Mouse (Mus musculus): ENCODE measurements around the gene Cped1.
A peak's percentile ranks its signal among the peaks of the same experiment; 100 is the strongest.
"Not testable (repeated sequence)": the region's sequence is repeated elsewhere in the genome, so short reads cannot be mapped to it uniquely, and the experiment has no call there.

The Cped1 gene

DNA sequence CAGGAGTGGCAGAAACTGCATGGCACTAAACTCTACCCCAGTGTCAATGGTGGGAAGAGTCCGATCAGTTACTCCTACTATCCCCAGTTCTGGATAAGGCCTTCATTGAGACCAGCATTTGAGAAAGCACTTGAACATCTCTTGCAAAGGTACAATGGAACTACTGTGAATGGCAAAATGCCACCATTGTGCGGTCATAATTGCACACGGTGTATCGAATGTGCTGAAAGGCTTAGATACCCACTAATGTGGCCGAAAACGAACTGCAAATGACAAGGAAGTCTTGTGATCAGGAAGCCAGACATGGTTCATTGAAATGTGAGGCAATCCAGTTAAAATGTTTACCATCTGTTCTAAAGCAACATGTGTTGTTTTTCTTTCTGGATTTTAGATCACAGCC is 247.8 kb downstream of the Cped1 start:
- DNase-seq: no peak

DNA sequence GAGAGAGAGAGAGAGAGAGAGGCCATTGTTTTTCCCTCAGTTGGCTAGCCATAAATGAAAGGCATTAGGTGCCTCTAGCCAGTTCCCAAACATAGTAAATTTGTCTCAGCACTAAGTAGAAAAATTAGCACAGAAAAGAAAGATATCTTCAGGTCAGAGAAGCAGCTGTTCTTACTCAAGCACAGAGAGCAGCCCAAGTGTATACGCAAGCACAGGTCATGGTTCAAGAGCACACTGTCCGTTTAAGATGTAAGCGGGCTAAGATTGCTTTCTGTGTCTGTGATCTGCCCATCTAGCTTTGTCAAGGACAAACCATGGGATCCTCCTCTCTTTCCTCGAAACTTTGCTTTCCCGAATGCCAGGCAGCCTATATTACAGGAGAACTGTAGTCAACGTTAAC is 249.4 kb downstream of the Cped1 start:
- DNase-seq: no peak

DNA sequence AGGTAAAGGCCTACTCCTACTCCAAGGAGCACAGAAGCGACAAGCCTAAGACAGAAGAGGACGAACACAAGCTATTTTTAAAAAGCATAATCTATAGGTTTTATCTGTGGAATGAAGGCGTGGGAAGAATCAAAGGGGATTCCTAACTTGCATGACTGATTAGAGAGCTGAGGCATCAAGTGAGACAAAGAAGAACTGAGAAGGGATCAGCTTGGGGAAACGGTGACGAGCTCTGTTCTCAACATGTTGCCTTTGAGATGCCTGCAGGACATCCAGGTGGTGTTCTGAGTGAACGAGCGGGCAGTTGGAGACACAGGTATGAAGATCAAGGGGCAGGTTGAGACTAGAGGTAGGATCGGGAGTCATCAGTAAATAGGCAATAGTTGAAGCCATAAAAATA is 257.6 kb downstream of the Cped1 start:
- DNase-seq: no peak

DNA sequence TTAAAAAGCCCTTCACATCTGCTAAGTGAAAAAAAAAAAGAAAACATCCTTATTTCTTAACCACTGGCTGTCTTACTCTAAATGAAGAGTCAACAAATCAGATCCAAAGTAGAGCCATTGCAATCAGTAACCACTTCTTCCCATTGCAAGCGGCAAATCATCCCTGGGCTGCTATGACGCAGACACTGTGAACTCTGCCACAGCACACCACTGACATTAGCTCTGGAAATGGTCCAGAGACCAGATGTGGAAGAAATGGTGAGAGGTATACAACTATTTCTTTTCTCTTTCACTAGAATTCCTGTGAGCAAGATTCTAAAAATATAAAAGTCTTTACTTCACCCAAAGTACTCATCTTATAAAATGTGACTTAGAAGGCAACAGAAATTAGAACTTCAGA is 261.0 kb downstream of the Cped1 start:
- DNase-seq: no peak

DNA sequence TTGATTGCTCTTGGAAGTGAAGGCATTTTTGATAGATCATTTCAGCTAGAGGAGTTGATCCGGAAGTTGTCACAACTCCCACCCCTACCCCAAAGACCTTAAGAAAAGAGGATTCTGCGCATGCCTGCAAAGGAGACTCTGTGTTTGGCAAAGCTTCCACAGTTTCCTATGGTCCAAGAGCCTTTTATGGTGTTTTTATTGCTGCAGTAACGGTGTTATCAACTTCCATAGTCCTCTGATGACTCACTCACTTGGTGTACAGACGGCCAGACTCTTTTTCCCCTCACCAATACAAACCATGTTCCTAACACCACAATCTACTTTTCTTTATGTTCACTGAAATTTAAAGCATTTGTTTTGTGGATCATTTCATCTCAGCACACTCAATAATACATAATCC is 273.1 kb downstream of the Cped1 start:
- DNase-seq: no peak

DNA sequence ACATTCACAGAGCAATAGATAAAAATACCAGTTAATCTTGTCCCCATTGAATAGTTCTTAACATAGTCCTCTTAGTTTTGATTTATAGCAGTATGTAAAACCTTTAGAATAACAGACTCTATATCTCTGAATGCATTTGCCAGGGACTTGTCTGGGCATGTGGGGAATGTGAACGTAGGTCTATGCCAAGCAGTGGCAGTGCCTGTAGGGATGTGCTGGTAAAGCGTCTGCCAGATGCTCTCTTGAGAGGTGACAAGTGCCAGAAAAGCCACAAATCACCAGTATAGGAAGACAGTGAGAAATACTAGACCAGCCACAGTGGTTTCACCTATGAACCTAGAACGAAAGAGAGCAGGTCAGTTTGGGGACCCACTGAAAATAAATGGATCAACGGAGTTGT is 276.8 kb downstream of the Cped1 start:
- DNase-seq: no peak

DNA sequence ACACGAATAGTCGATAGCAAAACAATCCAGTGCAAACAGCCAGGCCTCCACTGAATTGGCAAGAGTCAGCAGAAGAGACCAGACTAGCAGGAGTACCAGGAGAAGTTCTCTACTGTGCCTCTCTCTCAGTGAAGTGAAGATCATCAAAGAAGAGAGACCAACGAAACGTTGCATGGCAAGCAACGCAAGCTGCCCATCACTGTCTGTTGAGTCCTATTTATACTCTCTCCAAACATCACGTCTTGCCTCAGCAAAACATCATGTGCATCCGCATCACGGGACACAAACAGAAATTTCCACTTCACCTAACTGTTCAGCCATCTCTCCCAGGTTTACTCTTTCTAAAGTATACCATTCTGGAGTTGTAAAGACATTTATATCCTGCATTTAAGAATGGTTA is 278.4 kb downstream of the Cped1 start:
- DNase-seq: not testable (repeated sequence)

DNA sequence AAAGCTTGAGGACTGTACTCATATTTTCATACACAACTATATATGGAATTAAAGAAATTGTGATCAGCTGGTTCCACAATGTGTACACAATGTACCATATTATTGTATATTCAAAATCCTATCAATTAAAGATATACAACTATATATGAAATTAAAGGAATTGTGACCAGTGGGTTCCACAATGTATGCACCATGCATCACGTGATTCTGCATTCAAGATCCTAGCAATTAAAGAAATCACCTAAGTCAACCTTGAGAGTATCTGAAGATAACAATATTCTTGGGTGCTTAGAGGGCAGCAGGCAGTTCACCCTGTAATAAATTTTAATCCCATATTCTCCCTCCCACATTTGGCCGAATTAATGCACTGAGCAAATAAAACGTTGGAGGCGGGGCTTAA is 280.3 kb downstream of the Cped1 start:
- DNase-seq: no peak

DNA sequence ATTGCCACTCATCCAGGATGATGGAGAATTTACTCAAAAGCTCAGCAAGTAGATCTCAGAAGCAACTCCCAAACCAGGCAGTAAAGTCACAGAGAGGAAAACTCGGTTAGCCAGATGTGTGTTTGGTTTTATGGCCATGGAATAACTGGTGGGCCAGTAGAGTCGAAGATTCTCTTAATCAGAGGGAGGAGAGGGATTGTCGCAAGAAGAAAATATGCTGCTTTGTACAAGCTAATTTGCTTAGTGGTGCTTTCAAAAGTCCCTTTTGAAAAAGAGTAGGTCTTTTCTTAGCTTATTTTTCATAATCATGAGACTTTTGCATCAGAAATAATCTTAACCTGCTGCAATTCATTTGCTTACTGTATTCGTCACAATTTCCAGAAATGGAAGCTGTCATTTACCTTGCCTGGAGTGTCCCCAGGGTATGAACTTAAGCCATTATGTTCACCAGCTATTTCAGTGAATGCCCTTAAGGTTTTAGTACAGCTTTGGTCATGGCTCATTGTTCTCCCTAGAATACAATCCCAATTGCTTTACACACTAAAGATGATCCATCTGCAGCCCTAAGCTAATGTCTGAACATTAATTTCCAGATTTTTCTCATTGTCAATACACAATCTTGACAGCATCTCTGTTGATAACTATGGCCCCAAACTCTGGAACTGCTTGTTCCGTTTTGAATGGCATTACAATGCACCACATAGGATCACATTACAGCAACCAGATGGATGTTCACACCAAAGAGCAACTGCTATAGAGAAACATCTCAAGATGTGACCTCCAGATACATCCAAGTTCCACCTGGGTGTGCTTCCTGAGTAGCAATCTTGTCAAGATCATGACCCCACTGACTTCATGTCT is 282.3 kb downstream of the Cped1 start:
- no peak for DNase-seq

DNA sequence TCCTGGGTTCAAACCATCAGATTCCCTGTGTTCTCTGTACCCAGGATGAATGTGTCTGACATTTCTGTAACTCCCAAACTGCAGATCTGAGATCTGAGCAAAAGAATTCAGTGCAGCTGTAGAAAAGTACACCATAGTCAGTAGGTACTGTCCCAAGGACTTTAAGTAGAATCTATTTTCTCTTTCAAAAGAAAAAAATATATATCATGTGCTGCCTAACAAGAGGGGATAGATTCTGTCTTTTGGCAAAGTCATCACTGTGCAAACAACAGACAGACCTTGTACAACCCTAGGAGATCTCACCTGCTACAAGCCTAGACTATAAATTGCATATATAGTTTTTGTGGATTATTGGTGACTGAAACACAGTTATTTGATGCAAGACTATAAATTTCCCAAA is 283.0 kb downstream of the Cped1 start:
- DNase-seq: no peak

DNA sequence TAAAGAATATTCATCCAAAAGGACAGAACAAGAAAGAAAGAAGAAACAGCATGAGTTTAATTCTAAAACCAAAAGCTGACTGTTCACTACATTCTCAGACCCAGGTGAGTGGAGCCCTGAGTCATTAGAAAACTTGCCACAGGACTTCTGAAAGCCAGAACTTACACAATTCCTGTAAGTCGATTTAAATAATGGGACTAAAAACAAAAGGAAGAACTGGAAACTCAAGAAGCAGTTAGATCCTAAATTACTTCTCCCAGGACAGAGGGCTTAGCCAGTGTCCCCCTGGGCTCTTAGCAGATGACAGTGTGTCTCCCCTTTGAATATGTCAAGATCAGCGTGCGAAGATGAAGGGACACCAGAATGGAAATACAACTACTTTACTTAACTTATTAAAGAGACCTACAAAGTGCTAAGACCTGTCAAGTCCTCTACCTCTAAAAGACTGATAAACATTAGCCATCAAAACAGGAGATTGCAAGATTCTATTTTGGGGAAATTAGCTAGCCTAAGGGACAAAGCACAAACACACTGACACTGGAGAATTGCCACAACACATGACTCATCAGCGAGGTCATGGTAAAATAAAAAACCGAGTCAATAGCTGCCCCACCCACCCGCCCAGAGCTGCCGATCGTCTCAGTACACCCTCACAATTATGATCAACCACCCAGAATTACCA is 284.3 kb downstream of the Cped1 start:
- DNase-seq: no peak

DNA sequence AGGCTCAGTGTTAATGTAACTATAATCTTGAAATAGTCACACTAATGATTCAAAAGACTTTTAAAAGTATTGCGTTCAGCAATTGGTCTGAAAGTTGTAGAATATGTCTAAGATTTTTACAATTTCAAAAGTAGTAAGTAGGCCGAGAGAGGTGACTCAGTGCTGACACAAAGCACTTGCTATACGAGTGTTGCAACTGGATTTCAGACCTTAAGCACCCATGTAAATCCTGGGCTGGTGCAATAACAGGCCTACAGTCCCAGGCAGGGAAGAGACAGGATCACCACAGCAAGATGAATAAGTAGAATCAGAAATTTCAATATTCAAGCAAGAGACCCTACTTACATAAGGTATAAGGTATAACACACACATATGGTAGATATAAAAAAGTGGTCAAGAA is 292.2 kb downstream of the Cped1 start:
- no peak for DNase-seq

DNA sequence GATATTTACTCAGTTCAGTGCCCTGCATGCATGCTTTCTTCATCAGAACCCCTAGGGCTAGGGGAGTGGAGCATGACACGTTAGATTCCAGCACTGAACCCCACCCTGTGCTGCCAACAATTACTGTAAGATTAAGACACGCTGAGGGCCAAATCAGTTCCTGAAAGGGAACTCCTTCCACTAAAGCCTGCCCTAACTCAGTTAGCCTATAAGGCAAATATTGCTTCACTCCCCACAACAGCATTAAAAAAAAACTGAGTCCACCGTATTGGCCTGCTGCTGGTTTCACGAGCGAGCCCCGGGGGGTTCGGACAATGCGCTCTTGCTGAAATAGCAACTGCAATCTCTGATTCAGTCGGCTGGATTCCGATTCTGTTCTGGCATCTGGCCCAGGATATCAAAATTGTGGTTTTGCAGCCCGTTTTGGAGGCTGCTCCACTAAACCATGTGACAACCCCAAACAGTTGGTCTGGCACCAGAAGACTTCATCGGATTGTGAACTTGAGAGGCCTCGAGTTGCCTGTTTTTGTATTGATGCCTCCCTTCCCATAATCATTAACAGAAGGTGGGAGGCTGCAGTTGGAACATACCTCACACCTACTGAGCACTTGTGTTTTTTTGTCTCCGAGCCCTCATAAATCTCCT is 294.6 kb downstream of the Cped1 start:
- DNase-seq: peak; percentile 30 to 37

DNA sequence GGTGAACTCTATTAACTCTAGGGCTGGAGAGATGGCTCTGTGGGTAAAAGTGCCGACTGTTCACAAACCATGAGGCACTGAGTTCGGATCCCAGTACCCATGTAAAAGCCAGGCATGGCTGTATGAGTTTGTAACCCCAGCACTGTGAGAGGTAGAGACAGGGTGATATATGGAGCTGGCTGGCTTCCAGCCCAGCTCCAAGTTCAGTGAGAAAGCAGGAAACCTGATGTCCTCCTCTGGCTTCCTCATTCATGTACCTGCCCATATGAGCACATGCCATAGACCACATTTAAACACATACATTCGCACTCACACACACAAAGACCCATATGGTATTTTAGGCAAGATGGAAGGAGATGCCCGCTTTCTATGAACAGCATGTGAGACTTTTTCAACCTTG is 296.7 kb downstream of the Cped1 start:
- no peak for DNase-seq

DNA sequence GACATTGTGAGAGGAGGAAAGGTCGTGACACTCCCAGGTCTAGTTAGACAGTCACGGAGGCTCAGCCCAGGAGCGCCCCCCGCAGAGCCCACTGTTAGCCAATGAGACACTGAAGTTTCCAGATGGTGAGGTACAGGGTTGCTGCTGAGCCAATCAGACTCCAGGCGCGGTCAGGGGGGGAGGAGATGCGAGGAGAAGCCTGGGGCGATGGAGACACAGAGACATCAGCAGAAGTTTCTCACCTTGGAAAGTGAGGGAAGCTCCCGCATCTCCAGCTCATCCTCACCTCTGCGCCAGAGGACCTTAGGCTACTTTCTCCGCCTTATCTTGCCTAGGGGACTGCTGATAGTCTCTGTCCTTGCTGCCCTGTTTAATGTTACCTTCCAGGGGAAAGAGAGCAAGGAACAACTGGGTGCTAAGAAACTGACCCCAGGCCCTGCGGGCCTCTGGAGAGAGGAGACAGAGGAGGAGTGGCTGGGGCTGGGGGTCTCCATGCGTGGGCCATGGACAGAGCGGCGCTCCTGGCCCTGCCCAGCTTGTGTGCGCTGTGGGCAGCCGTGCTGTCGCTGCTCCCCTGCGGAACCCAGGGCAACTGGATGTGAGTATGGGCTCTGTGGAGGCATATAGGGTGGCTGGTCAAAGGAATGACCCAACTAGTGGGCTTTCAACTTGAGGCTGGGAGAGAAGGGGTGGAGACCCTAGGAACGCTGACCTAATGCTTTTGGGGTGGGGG is 302.5 kb downstream of the Cped1 start, which contains the start of gene Wnt16:
Wnt16 (plus strand) TSS at position 224 of the 733 bp plus-strand sequence.
- DNase-seq: peak; percentile 11 to 14

DNA sequence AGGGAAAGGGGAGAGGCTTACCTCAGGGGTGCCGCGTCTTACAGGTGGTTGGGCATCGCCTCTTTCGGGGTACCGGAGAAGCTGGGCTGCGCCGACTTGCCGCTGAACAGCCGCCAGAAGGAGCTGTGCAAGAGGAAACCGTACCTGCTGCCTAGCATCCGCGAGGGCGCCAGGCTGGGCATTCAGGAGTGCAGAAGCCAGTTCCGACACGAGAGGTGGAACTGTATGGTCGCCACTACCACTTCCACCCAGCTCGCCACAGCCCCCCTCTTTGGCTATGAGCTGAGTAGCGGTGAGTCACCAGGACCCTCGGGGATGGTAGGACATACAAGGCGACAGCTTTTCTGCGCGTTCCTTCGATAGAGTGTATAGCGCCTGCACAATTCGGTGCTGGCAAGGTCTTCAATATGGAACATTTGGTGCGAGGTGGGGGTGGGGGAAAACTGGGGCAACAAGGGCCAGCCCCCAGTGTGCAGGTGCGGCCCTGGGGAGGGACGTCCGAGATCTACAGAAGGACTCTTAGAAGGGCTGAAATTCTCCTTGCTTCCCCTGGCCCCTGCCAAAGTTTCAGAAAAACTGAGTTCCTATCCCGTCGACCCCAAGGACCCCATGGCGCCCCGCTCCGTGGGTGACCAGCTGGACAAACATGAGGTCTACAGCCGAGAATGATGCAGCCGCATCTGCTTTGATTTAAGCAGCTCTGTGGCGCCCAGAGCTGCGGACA is 303.2 kb downstream of the Cped1 start:
- DNase-seq: peak in 1 of 2 experiments; percentile 30

DNA sequence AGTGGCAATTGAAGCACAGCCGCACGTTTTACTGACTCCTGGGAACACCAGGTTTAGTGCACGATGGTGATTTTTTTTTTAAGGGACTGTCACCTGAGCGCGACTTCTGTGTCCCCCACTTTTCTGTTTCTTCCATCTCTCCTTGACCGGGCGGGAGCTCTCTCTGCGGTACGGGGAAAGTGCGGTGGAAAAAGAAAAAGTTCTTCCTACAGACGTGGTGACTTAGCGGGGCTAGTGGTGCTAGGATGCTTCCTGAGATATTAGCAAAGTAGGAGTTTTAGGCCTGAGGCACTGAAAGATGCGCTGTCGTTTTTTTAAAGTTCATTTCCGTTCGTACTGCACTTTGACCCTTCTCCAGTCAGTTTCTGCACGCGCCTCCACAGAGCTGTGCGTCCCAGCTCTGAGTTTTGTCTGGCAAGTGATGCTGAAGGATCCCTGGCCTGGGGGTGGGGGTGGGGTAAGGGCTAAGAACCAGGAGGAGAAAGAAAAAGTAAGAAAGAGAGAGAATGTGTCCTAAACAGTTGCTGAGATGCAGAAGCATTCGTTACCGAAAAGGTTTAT is 303.8 kb downstream of the Cped1 start:
- DNase-seq: no peak

DNA sequence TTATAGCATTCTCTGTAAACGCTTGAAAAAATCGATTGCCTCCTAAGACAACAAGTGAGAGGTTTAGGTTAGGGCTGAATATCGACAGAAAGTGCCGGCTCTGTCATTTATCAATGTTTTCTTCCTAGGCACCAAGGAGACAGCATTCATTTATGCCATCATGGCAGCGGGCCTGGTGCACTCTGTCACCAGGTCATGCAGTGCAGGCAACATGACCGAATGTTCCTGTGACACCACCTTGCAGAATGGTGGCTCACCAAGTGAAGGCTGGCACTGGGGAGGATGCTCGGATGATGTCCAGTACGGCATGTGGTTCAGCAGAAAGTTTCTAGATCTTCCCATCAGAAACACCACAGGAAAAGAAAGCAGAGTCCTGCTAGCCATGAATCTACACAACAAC is 305.1 kb downstream of the Cped1 start:
- DNase-seq: no peak

DNA sequence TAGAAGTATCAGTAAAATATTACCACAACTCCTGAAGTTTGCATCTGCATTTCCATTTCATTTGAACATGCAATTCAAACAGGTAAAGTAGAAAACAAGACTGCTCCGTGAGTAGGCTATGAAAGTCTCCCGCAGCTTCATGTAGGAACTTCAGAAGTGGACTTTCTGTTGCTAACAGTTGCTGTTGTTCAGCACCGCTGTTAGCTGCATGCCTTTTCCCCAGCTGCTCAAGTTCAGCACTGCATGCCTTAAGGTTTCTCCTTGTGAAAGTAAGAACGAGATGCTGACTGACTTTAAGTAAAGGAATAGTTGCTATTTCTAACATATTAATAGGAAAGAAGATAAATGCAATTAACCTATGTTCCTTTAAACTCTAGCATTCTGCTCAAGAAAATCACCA is 306.3 kb downstream of the Cped1 start:
- DNase-seq: no peak

DNA sequence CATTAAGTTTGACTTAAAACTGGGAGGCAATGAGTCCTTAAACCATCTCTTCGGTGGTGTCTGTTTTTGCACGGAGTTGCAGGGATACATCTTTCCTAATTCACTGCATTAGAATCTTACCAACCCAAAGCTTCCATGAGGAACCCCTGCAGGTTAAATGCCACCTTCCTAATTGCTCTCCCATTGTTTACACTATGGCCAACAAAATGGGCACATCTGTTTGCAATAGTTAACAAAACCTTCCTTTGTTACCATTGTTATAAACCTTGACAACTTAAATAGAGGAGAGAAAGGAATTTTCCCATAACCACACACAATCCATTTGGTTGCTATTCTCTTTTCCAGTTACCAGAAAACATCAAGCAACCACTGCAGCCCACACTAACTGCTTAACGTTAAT is 308.2 kb downstream of the Cped1 start:
- DNase-seq: no peak

DNA sequence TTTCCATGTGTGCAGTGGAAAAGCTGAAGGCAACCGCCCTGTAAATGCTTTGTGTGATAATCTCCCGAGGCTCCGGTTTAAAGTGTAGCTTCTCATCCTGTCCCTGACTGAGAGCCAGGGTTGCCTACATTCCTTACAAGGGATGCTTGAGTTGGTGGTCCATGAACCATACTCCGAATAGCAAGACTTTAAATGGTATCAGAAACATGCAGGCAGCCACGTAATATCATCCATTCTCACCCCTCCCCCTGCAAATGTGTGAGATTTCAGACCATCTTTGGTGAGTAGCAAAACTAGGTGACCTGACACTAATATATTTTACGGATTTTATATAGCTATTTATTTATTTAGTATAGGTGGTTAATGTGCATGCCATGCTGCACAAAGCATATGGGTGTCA is 311.3 kb downstream of the Cped1 start:
- DNase-seq: no peak

DNA sequence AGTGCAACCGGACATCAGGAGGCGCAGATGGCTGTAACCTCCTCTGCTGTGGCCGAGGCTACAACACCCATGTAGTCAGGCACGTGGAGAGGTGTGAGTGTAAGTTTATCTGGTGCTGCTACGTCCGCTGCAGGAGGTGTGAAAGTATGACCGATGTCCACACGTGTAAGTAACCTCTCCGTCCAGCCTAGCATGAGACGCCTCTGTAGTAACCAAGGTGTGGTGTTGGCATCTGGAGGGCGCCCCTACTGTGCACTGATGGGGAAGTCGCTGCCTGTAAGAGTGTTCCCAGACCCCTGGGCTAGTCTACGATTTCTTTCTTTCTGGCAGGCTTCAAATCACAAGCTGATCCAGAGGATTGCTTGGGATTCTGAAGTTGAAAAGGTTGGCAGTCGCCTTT is 312.3 kb downstream of the Cped1 start:
- DNase-seq: no peak
